Mouse (Mus musculus) spleen, adult 12 weeks (tissue): ENCODE data around the gene Olfr1196.
"Not testable (repeated sequence)": the region's sequence is repeated elsewhere in the genome, so short reads cannot be mapped to it uniquely, and the experiment has no call there.

Source experiments
- DNase-seq: peaks from one replicate; pipeline ENCODE4 v3.0.0; 2022; ENCODE audit warnings: low spot score

Olfr1196 gene

GRCm38 (mm10) chr2:88704497-88704896, at the start of gene Olfr1196:
Gene Olfr1196, minus strand, starts transcription at chr2:88704597.
- no peak for DNase-seq

DNA sequence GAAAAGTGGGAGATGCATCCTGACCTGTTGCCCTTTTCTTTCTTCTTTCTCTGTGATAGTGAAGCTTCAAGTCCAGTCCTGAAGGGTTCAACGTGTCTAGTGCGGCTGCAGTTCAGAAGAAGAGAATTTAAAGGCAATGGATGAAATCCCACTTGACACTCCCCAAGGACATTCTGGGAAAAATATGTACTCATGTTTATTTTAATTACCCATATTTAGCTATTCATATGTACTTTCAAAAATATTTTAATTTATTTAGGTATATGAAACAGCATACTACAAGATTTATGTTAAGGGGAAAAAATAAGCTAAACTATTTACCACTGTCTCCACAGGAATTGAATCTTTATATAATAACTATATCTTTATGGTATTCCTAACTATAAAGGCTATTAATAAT, 46.9 kb upstream of the Olfr1196 start, which contains the start of gene Olfr1198:
Gene Olfr1198 (minus strand): TSS at position 101 of the 400 bp plus-strand sequence.
- no peak for DNase-seq

- no peak for DNase-seq
Measured at GRCm38 (mm10) chr2:88743379-88743778, 39.0 kb upstream of the Olfr1196 start.

DNA sequence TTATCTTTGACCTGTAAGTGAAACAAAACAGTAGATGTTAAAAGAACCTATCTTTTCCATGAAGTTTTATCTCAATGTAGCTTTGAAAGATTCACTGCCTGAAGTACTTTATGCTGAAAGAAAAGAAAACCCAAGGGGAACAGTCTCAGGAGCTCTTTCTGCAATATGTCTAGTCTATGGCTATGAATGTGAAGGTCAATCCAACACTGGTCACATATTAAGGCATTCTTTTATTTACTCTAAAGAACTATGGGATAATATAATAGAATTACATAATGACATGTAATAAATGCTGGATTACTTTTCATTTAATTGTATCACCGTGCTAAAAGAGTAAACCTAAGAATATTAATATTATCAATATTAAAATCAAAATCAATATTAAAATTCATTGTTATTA, 27.9 kb upstream of the Olfr1196 start, which contains the start of gene Olfr1197:
Gene Olfr1197 (minus strand): TSS at position 101 of the 400 bp plus-strand sequence.
- DNase-seq = no peak

DNA sequence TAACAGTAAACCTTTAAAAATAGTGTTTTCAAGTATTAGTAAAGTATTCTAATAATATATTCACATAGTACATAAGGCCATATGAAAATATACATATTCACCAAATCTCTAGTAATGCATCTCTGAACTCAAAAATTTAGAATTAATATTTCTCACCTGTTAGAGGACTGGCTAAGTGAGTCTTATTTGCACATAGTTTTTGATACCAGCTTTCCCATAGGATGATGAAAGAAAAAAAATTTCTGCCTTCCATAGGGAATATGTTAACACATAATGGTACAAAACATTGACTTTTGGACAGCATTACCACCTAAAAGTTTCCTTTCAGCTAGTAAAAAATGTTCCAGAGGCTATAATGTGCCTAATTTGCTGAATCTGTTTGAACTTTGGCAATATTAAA, 15.3 kb downstream of the Olfr1196 start, which contains the start of gene Olfr1195:
Gene Olfr1195 (minus strand): TSS at position 101 of the 400 bp plus-strand sequence.
- no peak for DNase-seq

GRCm38 (mm10) chr2:88675328-88675727, 29.1 kb downstream of the Olfr1196 start, which contains the start of gene Olfr1193:
Gene Olfr1193, plus strand, starts transcription at chr2:88675628.
- DNase-seq = not testable (repeated sequence)

- no peak for DNase-seq
Measured at GRCm38 (mm10) chr2:88648209-88648608, 56.2 kb downstream of the Olfr1196 start, which contains the start of gene Olfr1192-ps1. Gene Olfr1192-ps1, plus strand, starts transcription at chr2:88648509.
